Mouse (Mus musculus): ENCODE data around the gene Hoxb3. TPM values are rescaled to one million over a fixed set of nuclear protein-coding genes. Genes with fewer than 3 reads are reported as not detected.

Hoxb3 gene
- polyA plus RNA-seq, 1 experiment from 2014 or later = 0.11 TPM

- Histone ChIP-seq H3K27ac (no peak overlapping the region), H3K4me3 (replicated peaks) (no peak overlapping the region), H3K27me3 (peaks cover 98% of the 10 kb centered on the region), H3K36me3 (no peaks in the 10 kb centered on the region), H3K9me3 (no peaks in the 10 kb centered on the region), H3K4me2 (replicated peaks) (no peak overlapping the region), H3K4me1 (replicated peaks) (peaks cover 13% of the 10 kb centered on the region; the same call in 1 of the 2 replicates), H3K9ac (replicated peaks) (no peak overlapping the region)
- 1% methylated on average over 49 of the region's 49 CpGs for WGBS
- no peak for ATAC-seq
Observed at GRCm38 (mm10) chr11:96282795-96283430, 40.2 kb upstream of the Hoxb3 start.

GRCm38 (mm10) chr11:96284041-96284749 lies 38.9 kb upstream of the Hoxb3 start:
- WGBS = under 1% methylated on average over 48 of the region's 49 CpGs
- Histone ChIP-seq H3K4me1 (replicated peaks) (peaks cover 13% of the 10 kb centered on the region; the same call in 1 of the 2 replicates), H3K27me3 (peaks cover 99% of the 10 kb centered on the region), H3K9ac (replicated peaks) (no peak overlapping the region), H3K4me2 (replicated peaks) (peak overlapping the region; percentile 43), H3K36me3 (no peaks in the 10 kb centered on the region), H3K9me3 (no peaks in the 10 kb centered on the region), H3K4me3 (replicated peaks) (peak overlapping the region; percentile 14), H3K27ac (no peak overlapping the region)
- ATAC-seq = no peak

GRCm38 (mm10) chr11:96284774-96285734 lies 38.1 kb upstream of the Hoxb3 start:
- WGBS = under 1% methylated on average over 37 of the region's 37 CpGs

GRCm38 (mm10) chr11:96285771-96286738 lies 37.1 kb upstream of the Hoxb3 start, which contains the start of gene Hoxb7:
Hoxb7 (plus strand) TSS chr11:96286623.
- peaks cover 13% of the 10 kb centered on the region; the same call in 1 of the 2 replicates for H3K4me1 ChIP-seq (replicated peaks)
- no peaks in the 10 kb centered on the region for H3K36me3 ChIP-seq
- H3K4me2 ChIP-seq (replicated peaks) = peak within 1 kb of the TSS; percentile 19; the same call in 1 of the 2 replicates
- H3K27ac ChIP-seq = no peak within 1 kb of the TSS
- WGBS = 2% methylated on average over 42 of the region's 43 CpGs
- no peak for ATAC-seq
- no peak within 1 kb of the TSS for H3K9ac ChIP-seq (replicated peaks)
- H3K27me3 ChIP-seq = peaks cover 99% of the 10 kb centered on the region
- H3K4me3 ChIP-seq (replicated peaks) = no peak within 1 kb of the TSS; the same call in 1 of the 2 replicates
- no peaks in the 10 kb centered on the region for H3K9me3 ChIP-seq

More at GRCm38 (mm10) chr11:96284774-96285734, 38.1 kb upstream of the Hoxb3 start:
- no peaks in the 10 kb centered on the region for H3K36me3 ChIP-seq
- peaks cover 99% of the 10 kb centered on the region for H3K27me3 ChIP-seq
- no peak for ATAC-seq
- no peak overlapping the region for H3K9ac ChIP-seq (replicated peaks)
- H3K4me3 ChIP-seq (replicated peaks) = peak overlapping the region; percentile 14; the same call in 1 of the 2 replicates
- H3K9me3 ChIP-seq = no peaks in the 10 kb centered on the region
- no peak overlapping the region for H3K27ac ChIP-seq
- peaks cover 13% of the 10 kb centered on the region; the same call in 1 of the 2 replicates for H3K4me1 ChIP-seq (replicated peaks)
- peak overlapping the region; percentile 43 for H3K4me2 ChIP-seq (replicated peaks)

GRCm38 (mm10) chr11:96286739-96287385 lies 36.3 kb upstream of the Hoxb3 start:
- Histone ChIP-seq H3K36me3 (no peaks in the 10 kb centered on the region), H3K27me3 (peaks cover 98% of the 10 kb centered on the region), H3K9me3 (no peaks in the 10 kb centered on the region), H3K9ac (replicated peaks) (no peak overlapping the region), H3K4me1 (replicated peaks) (peaks cover 13% of the 10 kb centered on the region; the same call in 1 of the 2 replicates), H3K4me2 (replicated peaks) (peak overlapping the region; percentile 19; the same call in 1 of the 2 replicates), H3K4me3 (replicated peaks) (no peak overlapping the region; the same call in 1 of the 2 replicates), H3K27ac (no peak overlapping the region)
- no peak for ATAC-seq
- 1% methylated on average over 55 of the region's 55 CpGs for WGBS

- Histone ChIP-seq H3K27me3 (peaks cover 98% of the 10 kb centered on the region), H3K9ac (replicated peaks) (no peak overlapping the region), H3K4me2 (replicated peaks) (no peak overlapping the region), H3K4me1 (replicated peaks) (peaks cover 13% of the 10 kb centered on the region; the same call in 1 of the 2 replicates), H3K27ac (no peak overlapping the region), H3K9me3 (no peaks in the 10 kb centered on the region), H3K4me3 (replicated peaks) (no peak overlapping the region), H3K36me3 (no peaks in the 10 kb centered on the region)
- WGBS = 2% methylated on average over 9 of the region's 9 CpGs
- no peak for ATAC-seq
Observed at GRCm38 (mm10) chr11:96287411-96287810, 35.7 kb upstream of the Hoxb3 start.

- Histone ChIP-seq H3K4me3 (replicated peaks) (no peak overlapping the region), H3K27me3 (peaks cover 98% of the 10 kb centered on the region), H3K27ac (no peak overlapping the region), H3K9ac (replicated peaks) (no peak overlapping the region), H3K9me3 (no peaks in the 10 kb centered on the region), H3K36me3 (no peaks in the 10 kb centered on the region), H3K4me2 (replicated peaks) (no peak overlapping the region), H3K4me1 (replicated peaks) (peaks cover 13% of the 10 kb centered on the region; the same call in 1 of the 2 replicates)
- WGBS = 10% methylated on average over 1 of the region's 1 CpGs
- ATAC-seq = no peak
Observed at GRCm38 (mm10) chr11:96288455-96289221, 34.5 kb upstream of the Hoxb3 start.

GRCm38 (mm10) chr11:96289293-96289692 lies 33.8 kb upstream of the Hoxb3 start:
- H3K4me3 ChIP-seq (replicated peaks) = no peak overlapping the region
- H3K9me3 ChIP-seq = no peaks in the 10 kb centered on the region
- no peaks in the 10 kb centered on the region for H3K36me3 ChIP-seq
- peaks cover 9% of the 10 kb centered on the region; the same call in 1 of the 2 replicates for H3K4me1 ChIP-seq (replicated peaks)
- no peak overlapping the region for H3K9ac ChIP-seq (replicated peaks)
- no peak overlapping the region for H3K4me2 ChIP-seq (replicated peaks)
- peaks cover 98% of the 10 kb centered on the region for H3K27me3 ChIP-seq
- WGBS = 1% methylated on average over 21 of the region's 21 CpGs
- ATAC-seq = no peak
- H3K27ac ChIP-seq = no peak overlapping the region

- Histone ChIP-seq H3K27me3 (peaks cover 98% of the 10 kb centered on the region), H3K4me1 (replicated peaks) (peaks cover 4% of the 10 kb centered on the region; the same call in 1 of the 2 replicates), H3K9me3 (no peaks in the 10 kb centered on the region), H3K4me2 (replicated peaks) (no peak overlapping the region), H3K36me3 (no peaks in the 10 kb centered on the region), H3K4me3 (replicated peaks) (no peak overlapping the region), H3K9ac (replicated peaks) (no peak overlapping the region), H3K27ac (no peak overlapping the region)
- WGBS = 5% methylated on average over 6 of the region's 6 CpGs
- ATAC-seq = no peak
Observed at GRCm38 (mm10) chr11:96289837-96290236, 33.3 kb upstream of the Hoxb3 start.

Measured in midbrain, embryonic 13.5 days (tissue).